Mouse (Mus musculus): ENCODE results near the gene Rbfox1. TPM values are rescaled to one million over a fixed set of nuclear protein-coding genes. Genes with fewer than 3 reads are reported as not detected.

The Rbfox1 gene
- polyA plus RNA-seq, 1 experiment from 2014 or later = 75.8 TPM

DNA sequence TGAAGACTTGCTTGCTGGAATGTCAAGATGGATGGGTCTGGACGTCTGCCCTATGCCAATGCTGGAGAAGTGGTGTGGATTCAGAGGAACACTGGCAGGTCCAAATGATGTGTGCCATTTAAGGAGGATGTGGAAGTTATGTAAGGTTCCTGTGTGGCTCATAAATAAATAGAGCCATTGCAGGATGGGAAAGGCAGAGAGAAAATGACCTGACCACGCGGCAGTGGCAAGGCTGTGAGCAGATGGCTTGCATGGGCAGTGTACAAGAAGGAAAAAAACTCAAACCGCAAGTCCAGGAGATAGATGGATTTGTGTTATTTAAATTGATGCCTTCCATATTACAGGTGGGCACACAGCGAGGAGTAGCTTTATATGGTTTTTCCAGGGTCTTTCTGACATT, 497.6 kb downstream of the Rbfox1 start:
- no peak overlapping the region for H3K9ac ChIP-seq (ENCODE audit: low read length)
- ATAC-seq = no peak
- no peak for DNase-seq (ENCODE audit: low spot score)
- no peaks in the 10 kb centered on the region for H3K27me3 ChIP-seq (replicated peaks; ENCODE audit: control insufficient read depth, insufficient read depth, low read length)
- no peaks in the 10 kb centered on the region for H3K4me1 ChIP-seq (ENCODE audit: control insufficient read depth, insufficient read depth, low read length)
- 90% methylated on average over 5 of the region's 5 CpGs for WGBS
- H3K4me2 ChIP-seq (ENCODE audit: low read length) = no peak overlapping the region
- H3K36me3 ChIP-seq (ENCODE audit: control insufficient read depth, insufficient read depth, low read length) = no peaks in the 10 kb centered on the region
- no peaks in the 10 kb centered on the region for H3K9me3 ChIP-seq (replicated peaks; ENCODE audit: control insufficient read depth, low read length)
- no peak overlapping the region for H3K4me3 ChIP-seq (ENCODE audit: low read depth, low read length)
- H3K27ac ChIP-seq (ENCODE audit: low read depth, low read length) = no peak overlapping the region

DNA sequence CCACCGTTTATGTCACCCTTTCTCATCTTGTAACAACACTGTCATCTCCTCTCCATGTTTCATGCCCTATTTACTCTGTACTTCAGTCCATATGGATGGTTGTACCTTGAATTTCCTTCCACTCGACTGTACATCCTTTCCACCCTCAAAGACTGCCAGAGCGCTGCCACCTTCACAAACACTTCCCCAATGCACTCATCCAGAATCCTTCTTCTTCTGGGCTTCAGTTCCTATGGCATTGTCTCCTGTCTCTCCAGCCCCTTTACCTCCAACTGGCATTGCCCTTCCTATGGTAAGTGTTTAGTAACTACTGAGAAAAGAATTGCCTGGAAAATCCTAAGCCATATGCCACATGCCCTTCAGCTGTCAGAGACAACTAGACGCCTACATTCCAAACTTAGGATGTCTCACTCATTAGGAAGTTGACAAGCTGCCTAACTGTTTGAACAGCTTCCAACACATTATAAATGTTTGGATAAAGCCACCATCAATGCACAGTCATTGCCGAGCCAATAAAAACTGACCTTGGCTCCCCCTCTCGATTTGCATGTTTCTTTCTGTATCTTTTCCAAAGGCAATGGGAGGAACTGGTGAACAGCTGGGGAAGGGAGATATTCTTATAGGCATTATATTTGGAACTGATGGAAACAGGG, 505.2 kb downstream of the Rbfox1 start:
- Histone ChIP-seq H3K9me3 (replicated peaks; ENCODE audit: control insufficient read depth, low read length) (no peaks in the 10 kb centered on the region), H3K36me3 (ENCODE audit: control insufficient read depth, insufficient read depth, low read length) (no peaks in the 10 kb centered on the region)
- 74% methylated on average over 6 of the region's 6 CpGs for WGBS

GRCm38 (mm10) chr16:6396676-6397409, 511.7 kb downstream of the Rbfox1 start:
- H3K4me1 ChIP-seq (ENCODE audit: control insufficient read depth, insufficient read depth, low read length) = no peaks in the 10 kb centered on the region
- no peaks in the 10 kb centered on the region for H3K9me3 ChIP-seq (replicated peaks; ENCODE audit: control insufficient read depth, low read length)
- H3K4me3 ChIP-seq (ENCODE audit: low read depth, low read length) = no peak overlapping the region
- no peaks in the 10 kb centered on the region for H3K27me3 ChIP-seq (replicated peaks; ENCODE audit: control insufficient read depth, insufficient read depth, low read length)
- ATAC-seq = no peak
- H3K9ac ChIP-seq (ENCODE audit: low read length) = no peak overlapping the region
- no peak overlapping the region for H3K27ac ChIP-seq (ENCODE audit: low read depth, low read length)
- DNase-seq (ENCODE audit: low spot score) = no peak
- no peaks in the 10 kb centered on the region for H3K36me3 ChIP-seq (ENCODE audit: control insufficient read depth, insufficient read depth, low read length)
- H3K4me2 ChIP-seq (ENCODE audit: low read length) = no peak overlapping the region
- 61% methylated on average over 8 of the region's 8 CpGs for WGBS

More for the DNA sequence above, 505.2 kb downstream of the Rbfox1 start:
- Histone ChIP-seq H3K4me1 (ENCODE audit: control insufficient read depth, insufficient read depth, low read length) (no peaks in the 10 kb centered on the region), H3K27ac (ENCODE audit: low read depth, low read length) (no peak overlapping the region), H3K4me3 (ENCODE audit: low read depth, low read length) (no peak overlapping the region), H3K9ac (ENCODE audit: low read length) (no peak overlapping the region), H3K4me2 (ENCODE audit: low read length) (no peak overlapping the region), H3K27me3 (replicated peaks; ENCODE audit: control insufficient read depth, insufficient read depth, low read length) (no peaks in the 10 kb centered on the region)
- DNase-seq (ENCODE audit: low spot score) (peak; percentile 69), ATAC-seq (no peak)

DNA sequence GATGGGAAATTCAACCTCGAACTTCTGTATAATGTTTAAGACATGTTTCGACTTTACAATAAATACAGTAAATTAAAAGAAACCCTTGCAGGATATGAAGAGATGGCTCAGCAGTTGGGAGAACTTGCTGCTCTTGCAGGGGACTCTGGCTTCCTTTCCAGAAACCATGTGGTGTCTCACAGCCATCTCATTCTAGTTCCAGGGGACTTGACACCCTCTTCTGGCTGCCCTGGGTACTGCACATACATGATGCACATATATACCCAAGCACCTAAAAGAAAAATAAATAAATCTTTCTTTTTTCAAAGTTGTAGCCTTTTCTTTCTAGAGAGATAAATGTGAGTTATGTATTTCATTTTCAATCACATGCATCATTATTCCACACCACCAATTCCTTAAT, 512.5 kb downstream of the Rbfox1 start:
- H3K4me2 ChIP-seq (ENCODE audit: low read length) = no peak overlapping the region
- H3K9ac ChIP-seq (ENCODE audit: low read length) = no peak overlapping the region
- H3K4me3 ChIP-seq (ENCODE audit: low read depth, low read length) = no peak overlapping the region
- no peak overlapping the region for H3K27ac ChIP-seq (ENCODE audit: low read depth, low read length)
- H3K27me3 ChIP-seq (replicated peaks; ENCODE audit: control insufficient read depth, insufficient read depth, low read length) = no peaks in the 10 kb centered on the region
- H3K9me3 ChIP-seq (replicated peaks; ENCODE audit: control insufficient read depth, low read length) = no peaks in the 10 kb centered on the region
- ATAC-seq (no peak), DNase-seq (ENCODE audit: low spot score) (no peak)
- no peaks in the 10 kb centered on the region for H3K4me1 ChIP-seq (ENCODE audit: control insufficient read depth, insufficient read depth, low read length)
- WGBS = 92% methylated on average over 2 of the region's 2 CpGs
- no peaks in the 10 kb centered on the region for H3K36me3 ChIP-seq (ENCODE audit: control insufficient read depth, insufficient read depth, low read length)

- Histone ChIP-seq H3K4me1 (ENCODE audit: control insufficient read depth, insufficient read depth, low read length) (no peaks in the 10 kb centered on the region), H3K36me3 (ENCODE audit: control insufficient read depth, insufficient read depth, low read length) (no peaks in the 10 kb centered on the region), H3K27me3 (replicated peaks; ENCODE audit: control insufficient read depth, insufficient read depth, low read length) (no peaks in the 10 kb centered on the region), H3K27ac (ENCODE audit: low read depth, low read length) (no peak overlapping the region), H3K9me3 (replicated peaks; ENCODE audit: control insufficient read depth, low read length) (no peaks in the 10 kb centered on the region), H3K9ac (ENCODE audit: low read length) (no peak overlapping the region), H3K4me2 (ENCODE audit: low read length) (no peak overlapping the region), H3K4me3 (ENCODE audit: low read depth, low read length) (no peak overlapping the region)
- ATAC-seq (no peak), DNase-seq (ENCODE audit: low spot score) (peak; percentile 17)
- WGBS = 85% methylated on average over 3 of the region's 3 CpGs
These were observed 517.7 kb downstream of the Rbfox1 start for GRCm38 (mm10) chr16:6402816-6403215.

DNA sequence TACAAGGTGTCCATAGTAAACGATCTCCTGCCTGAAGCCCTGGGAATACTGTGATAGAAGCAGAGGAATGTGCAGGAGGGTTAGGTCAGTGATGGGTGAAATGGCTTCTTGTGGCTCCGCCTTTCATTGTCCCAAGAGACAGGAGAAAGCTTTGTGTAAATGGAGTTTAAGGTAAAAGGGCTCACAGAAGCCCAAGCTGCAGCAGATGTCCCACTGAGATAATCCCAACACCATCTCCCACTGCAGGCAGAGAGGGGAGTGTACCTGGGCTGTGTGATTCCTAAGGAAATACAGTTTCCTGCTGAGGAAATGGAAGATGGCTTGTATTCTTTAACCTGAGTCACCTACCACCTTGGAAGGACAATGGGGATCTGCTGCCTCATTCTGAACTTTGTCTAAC, 529.7 kb downstream of the Rbfox1 start:
- DNase-seq (ENCODE audit: low spot score) (no peak), ATAC-seq (no peak)
- WGBS = 28% methylated on average over 2 of the region's 2 CpGs
- Histone ChIP-seq H3K4me3 (ENCODE audit: low read depth, low read length) (no peak overlapping the region), H3K36me3 (ENCODE audit: control insufficient read depth, insufficient read depth, low read length) (no peaks in the 10 kb centered on the region), H3K4me1 (ENCODE audit: control insufficient read depth, insufficient read depth, low read length) (no peaks in the 10 kb centered on the region), H3K4me2 (ENCODE audit: low read length) (no peak overlapping the region), H3K9me3 (replicated peaks; ENCODE audit: control insufficient read depth, low read length) (no peaks in the 10 kb centered on the region), H3K9ac (ENCODE audit: low read length) (no peak overlapping the region), H3K27ac (ENCODE audit: low read depth, low read length) (no peak overlapping the region), H3K27me3 (replicated peaks; ENCODE audit: control insufficient read depth, insufficient read depth, low read length) (no peaks in the 10 kb centered on the region)

- H3K4me1 ChIP-seq (ENCODE audit: control insufficient read depth, insufficient read depth, low read length) = no peaks in the 10 kb centered on the region
- ATAC-seq = peak; percentile 78
- no peak overlapping the region for H3K9ac ChIP-seq (ENCODE audit: low read length)
- no peak overlapping the region for H3K4me2 ChIP-seq (ENCODE audit: low read length)
- 21% methylated on average over 3 of the region's 3 CpGs for WGBS
- H3K9me3 ChIP-seq (replicated peaks; ENCODE audit: control insufficient read depth, low read length) = 0 out of 2 replicates have a peak, but pooled peaks cover 5% of the 10 kb centered on the region
- no peaks in the 10 kb centered on the region for H3K27me3 ChIP-seq (replicated peaks; ENCODE audit: control insufficient read depth, insufficient read depth, low read length)
- DNase-seq (ENCODE audit: low spot score) = peak; percentile 74
- no peak overlapping the region for H3K27ac ChIP-seq (ENCODE audit: low read depth, low read length)
- no peaks in the 10 kb centered on the region for H3K36me3 ChIP-seq (ENCODE audit: control insufficient read depth, insufficient read depth, low read length)
- H3K4me3 ChIP-seq (ENCODE audit: low read depth, low read length) = no peak overlapping the region
These were observed 536.5 kb downstream of the Rbfox1 start for GRCm38 (mm10) chr16:6421623-6422145.

GRCm38 (mm10) chr16:6423878-6424409, 538.8 kb downstream of the Rbfox1 start:
- no peak overlapping the region for H3K4me2 ChIP-seq (ENCODE audit: low read length)
- ATAC-seq (no peak), DNase-seq (ENCODE audit: low spot score) (no peak)
- 0 out of 2 replicates have a peak, but pooled peaks cover 4% of the 10 kb centered on the region for H3K4me1 ChIP-seq (ENCODE audit: control insufficient read depth, insufficient read depth, low read length)
- 0 out of 2 replicates have a peak, but pooled peaks cover 5% of the 10 kb centered on the region for H3K9me3 ChIP-seq (replicated peaks; ENCODE audit: control insufficient read depth, low read length)
- H3K36me3 ChIP-seq (ENCODE audit: control insufficient read depth, insufficient read depth, low read length) = no peaks in the 10 kb centered on the region
- no peak overlapping the region for H3K9ac ChIP-seq (ENCODE audit: low read length)
- WGBS = 92% methylated on average over 4 of the region's 4 CpGs
- H3K4me3 ChIP-seq (ENCODE audit: low read depth, low read length) = no peak overlapping the region
- H3K27me3 ChIP-seq (replicated peaks; ENCODE audit: control insufficient read depth, insufficient read depth, low read length) = no peaks in the 10 kb centered on the region
- no peak overlapping the region for H3K27ac ChIP-seq (ENCODE audit: low read depth, low read length)

GRCm38 (mm10) chr16:6424738-6425137, 539.6 kb downstream of the Rbfox1 start:
- no peak for ATAC-seq
- 78% methylated on average over 2 of the region's 2 CpGs for WGBS

More at GRCm38 (mm10) chr16:6424738-6425137, 539.6 kb downstream of the Rbfox1 start:
- H3K27me3 ChIP-seq (replicated peaks; ENCODE audit: control insufficient read depth, insufficient read depth, low read length) = no peaks in the 10 kb centered on the region
- H3K9me3 ChIP-seq (replicated peaks; ENCODE audit: control insufficient read depth, low read length) = 0 out of 2 replicates have a peak, but pooled peaks cover 5% of the 10 kb centered on the region
- no peak overlapping the region for H3K27ac ChIP-seq (ENCODE audit: low read depth, low read length)
- H3K36me3 ChIP-seq (ENCODE audit: control insufficient read depth, insufficient read depth, low read length) = no peaks in the 10 kb centered on the region
- DNase-seq (ENCODE audit: low spot score) = no peak
- H3K4me3 ChIP-seq (ENCODE audit: low read depth, low read length) = no peak overlapping the region
- no peak overlapping the region for H3K4me2 ChIP-seq (ENCODE audit: low read length)
- 0 out of 2 replicates have a peak, but pooled peaks cover 4% of the 10 kb centered on the region for H3K4me1 ChIP-seq (ENCODE audit: control insufficient read depth, insufficient read depth, low read length)
- no peak overlapping the region for H3K9ac ChIP-seq (ENCODE audit: low read length)
